Mouse (Mus musculus): ENCODE measurements at regions not wholly inside any gene's neighbourhood (a gene's known extent, or its start where the extent isn't known, plus 50 kb on each side); places are given as distances from the start of the nearest gene placed in this dataset.

DNA sequence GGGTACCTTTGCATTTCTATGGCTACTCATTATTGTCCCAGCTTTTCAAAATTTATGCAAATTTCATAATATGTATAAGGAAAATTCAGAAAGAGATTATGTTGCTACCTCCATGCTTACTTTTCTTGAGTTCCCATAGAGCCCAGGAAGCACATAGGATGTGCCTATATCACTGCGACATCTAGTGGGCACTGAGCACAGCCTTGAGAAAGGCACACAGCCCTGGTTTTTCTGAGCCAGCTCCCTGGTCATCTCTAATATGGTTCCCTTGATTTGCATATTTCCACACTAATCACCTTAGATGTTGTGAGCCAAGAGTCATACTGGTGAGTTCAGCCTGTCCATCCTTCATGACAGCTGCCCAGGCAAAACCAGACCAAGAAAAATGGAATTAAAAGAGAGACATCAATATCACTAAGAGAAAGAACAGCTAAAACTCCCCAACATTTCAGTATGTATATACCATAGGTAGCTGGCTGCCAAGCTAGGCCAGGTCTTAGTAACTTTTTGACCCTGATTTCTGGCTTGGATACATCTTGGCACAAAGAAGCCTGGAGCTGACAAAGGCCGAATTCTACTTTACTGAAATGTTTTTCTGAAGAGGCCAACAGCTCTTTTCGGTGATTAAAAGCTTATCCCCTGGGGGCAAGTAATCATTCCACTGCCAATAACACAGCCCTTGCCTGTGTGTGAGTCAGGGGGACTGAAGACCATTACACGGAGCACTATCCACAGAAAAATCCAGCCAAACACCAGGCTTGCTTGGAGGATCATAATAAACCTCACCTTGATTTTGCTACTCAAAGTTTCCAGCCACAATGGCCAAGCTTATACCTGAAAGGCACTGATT is 99.3 kb downstream of the 4930444P10Rik start:
- TF ChIP-seq CTCF (conservative IDR thresholded peaks at IDR 0.05; ENCODE audit: low read length) (no peak), POU5F1 (IDR thresholded peaks at IDR 0.05; ENCODE audit: borderline replicate concordance, low read length) (no peak)
